Mouse (Mus musculus) heart, embryonic 15.5 days (tissue): ENCODE results near the gene Nnmt. TPM values are rescaled to one million over a fixed set of nuclear protein-coding genes. Genes with fewer than 3 reads are reported as not detected.

Source experiments
- ATAC-seq: fragments of 200-750 bp; cut with Nextera tagmentation; replicated peaks from 2 replicates; pipeline ENCODE4 v1.8.0; 2017; ENCODE audit warnings: low read depth, moderate TSS enrichment; ENCODE audit not compliant: insufficient number of reproducible peaks, insufficient read depth, low FRiP score
- H3K27ac ChIP-seq: fragments of 300-500 bp; sonication (generic); 2 replicates; pipeline ENCODE4 v1.5.1; 2015; ENCODE audit warnings: mild to moderate bottlenecking, inconsistent platforms
- H3K27me3 ChIP-seq: fragments of 300-500 bp; sonication (generic); 2 replicates; pipeline ENCODE4 v1.6.1; 2015; ENCODE audit warnings: inconsistent platforms
- H3K36me3 ChIP-seq: fragments of 300-500 bp; sonication (generic); 2 replicates; pipeline ENCODE4 v1.6.1; 2015; ENCODE audit warnings: mild to moderate bottlenecking, inconsistent platforms
- H3K4me1 ChIP-seq: fragments of 300-500 bp; sonication (generic); replicated peaks from 2 replicates; pipeline ENCODE4 v1.6.1; 2015; ENCODE audit warnings: inconsistent platforms
- H3K4me2 ChIP-seq: fragments of 300-500 bp; sonication (generic); 2 replicates; pipeline ENCODE4 v1.6.1; 2015; ENCODE audit warnings: inconsistent platforms, mild to moderate bottlenecking, moderate library complexity
- H3K4me3 ChIP-seq: fragments of 300-500 bp; sonication (generic); 2 replicates; pipeline ENCODE4 v1.5.1; 2015; ENCODE audit warnings: mild to moderate bottlenecking, inconsistent platforms
- H3K9ac ChIP-seq: fragments of 300-500 bp; sonication (generic); 2 replicates; pipeline ENCODE4 v1.6.1; 2015; ENCODE audit warnings: mild to moderate bottlenecking, inconsistent platforms
- H3K9me3 ChIP-seq: fragments of 300-500 bp; sonication (generic); replicated peaks from 2 replicates; pipeline ENCODE4 v1.6.1; 2016; ENCODE audit warnings: inconsistent platforms
- WGBS: fragments of 180-500 bp; shearing (Covaris S2); methylation state at CpG from one replicate; pipeline ENCODE4 v1.1.7; 2015; ENCODE audit warnings: mixed read lengths; 5-methylcytosine and 5-hydroxymethylcytosine counted together
- polyA plus RNA-seq: library from polyadenylated mRNA; unstranded; fragments of >200 nt; fragmentation: Nextera tagmentation; extraction: Ambion mirVana; gene quantifications from 2 replicates; pipeline ENCODE4 v1.2.1, GENCODE M21; 2015

Gene Nnmt
- 6.2 and 7.2 TPM in 2 replicates for polyA plus RNA-seq

- Histone ChIP-seq H3K27me3 (no peaks in the 10 kb centered on the region), H3K9ac (no peak within 1 kb of the TSS), H3K27ac (peak within 1 kb of the TSS; percentile 40), H3K4me3 (peak within 1 kb of the TSS; percentile 11; the same call in 1 of the 2 replicates), H3K4me1 (no peaks in the 10 kb centered on the region), H3K4me2 (peak within 1 kb of the TSS; percentile 22; the same call in 1 of the 2 replicates), H3K36me3 (no peaks in the 10 kb centered on the region), H3K9me3 (no peaks in the 10 kb centered on the region)
- ATAC-seq: no peak
- WGBS: 33% methylated on average over 8 of the region's 8 CpGs
Observed at GRCm38 (mm10) chr9:48604939-48605598, at the start of gene Nnmt. Gene Nnmt, minus strand, starts transcription at chr9:48605153.

GRCm38 (mm10) chr9:48654730-48655129 is 49.8 kb upstream of the Nnmt start:
- WGBS: 14% methylated on average over 8 of the region's 8 CpGs

GRCm38 (mm10) chr9:48653399-48654070 is 48.6 kb upstream of the Nnmt start:
- Histone ChIP-seq H3K27me3 (peaks cover 13% of the 10 kb centered on the region), H3K4me1 (peaks cover 15% of the 10 kb centered on the region), H3K9me3 (no peaks in the 10 kb centered on the region), H3K4me3 (no peak overlapping the region), H3K9ac (no peak overlapping the region), H3K27ac (no peak overlapping the region), H3K36me3 (no peaks in the 10 kb centered on the region), H3K4me2 (no peak overlapping the region)
- no peak for ATAC-seq
- WGBS: 43% methylated on average over 7 of the region's 7 CpGs

More at GRCm38 (mm10) chr9:48654730-48655129, 49.8 kb upstream of the Nnmt start:
- Histone ChIP-seq H3K4me2 (no peak overlapping the region), H3K27ac (no peak overlapping the region), H3K9ac (no peak overlapping the region), H3K4me1 (peaks cover 4% of the 10 kb centered on the region), H3K4me3 (no peak overlapping the region), H3K9me3 (no peaks in the 10 kb centered on the region), H3K36me3 (no peaks in the 10 kb centered on the region), H3K27me3 (peaks cover 11% of the 10 kb centered on the region)
- ATAC-seq: no peak

GRCm38 (mm10) chr9:48652026-48652425 is 47.1 kb upstream of the Nnmt start:
- 61% methylated on average over 4 of the region's 4 CpGs for WGBS
- no peak for ATAC-seq
- no peaks in the 10 kb centered on the region for H3K36me3 ChIP-seq
- H3K4me2 ChIP-seq: no peak overlapping the region
- no peak overlapping the region for H3K27ac ChIP-seq
- no peaks in the 10 kb centered on the region for H3K9me3 ChIP-seq
- peaks cover 13% of the 10 kb centered on the region; the same call in 1 of the 2 replicates for H3K27me3 ChIP-seq
- no peak overlapping the region for H3K4me3 ChIP-seq
- H3K4me1 ChIP-seq: peaks cover 24% of the 10 kb centered on the region
- H3K9ac ChIP-seq: no peak overlapping the region

- no peak for ATAC-seq
- Histone ChIP-seq H3K27ac (no peak overlapping the region), H3K36me3 (no peaks in the 10 kb centered on the region), H3K4me1 (peaks cover 24% of the 10 kb centered on the region), H3K27me3 (peaks cover 13% of the 10 kb centered on the region; the same call in 1 of the 2 replicates), H3K4me3 (no peak overlapping the region), H3K9ac (no peak overlapping the region), H3K9me3 (no peaks in the 10 kb centered on the region), H3K4me2 (no peak overlapping the region)
- WGBS: 74% methylated on average over 2 of the region's 2 CpGs
Observed at GRCm38 (mm10) chr9:48650846-48651245, 45.9 kb upstream of the Nnmt start.

GRCm38 (mm10) chr9:48649851-48650685 is 45.1 kb upstream of the Nnmt start:
- Histone ChIP-seq H3K27me3 (peaks cover 13% of the 10 kb centered on the region; the same call in 1 of the 2 replicates), H3K9ac (0 out of 2 replicates have a peak overlapping the region, but pooled peaks have one; percentile 38), H3K4me2 (peak overlapping the region; percentile 69), H3K27ac (no peak overlapping the region), H3K4me3 (0 out of 2 replicates have a peak overlapping the region, but pooled peaks have one; percentile 42), H3K9me3 (no peaks in the 10 kb centered on the region), H3K4me1 (peaks cover 24% of the 10 kb centered on the region), H3K36me3 (no peaks in the 10 kb centered on the region)
- ATAC-seq: no peak
- WGBS: 51% methylated on average over 17 of the region's 17 CpGs

- Histone ChIP-seq H3K9me3 (no peaks in the 10 kb centered on the region), H3K4me1 (peaks cover 24% of the 10 kb centered on the region), H3K27ac (no peak overlapping the region), H3K9ac (peak overlapping the region; percentile 38; the same call in 1 of the 2 replicates), H3K4me3 (peak overlapping the region; percentile 42), H3K27me3 (peaks cover 13% of the 10 kb centered on the region; the same call in 1 of the 2 replicates), H3K36me3 (no peaks in the 10 kb centered on the region), H3K4me2 (peak overlapping the region; percentile 69)
- ATAC-seq: peak; percentile 40
- 7% methylated on average over 22 of the region's 22 CpGs for WGBS
Observed at GRCm38 (mm10) chr9:48649098-48649766, 44.3 kb upstream of the Nnmt start.

- H3K4me1 ChIP-seq: peaks cover 21% of the 10 kb centered on the region
- 54% methylated on average over 12 of the region's 12 CpGs for WGBS
- H3K4me3 ChIP-seq: no peak overlapping the region
- ATAC-seq: no peak
- no peak overlapping the region; the same call in 1 of the 2 replicates for H3K9ac ChIP-seq
- H3K4me2 ChIP-seq: peak overlapping the region; percentile 69
- peaks cover 13% of the 10 kb centered on the region; the same call in 1 of the 2 replicates for H3K27me3 ChIP-seq
- no peak overlapping the region for H3K27ac ChIP-seq
- no peaks in the 10 kb centered on the region for H3K9me3 ChIP-seq
- no peaks in the 10 kb centered on the region for H3K36me3 ChIP-seq
Observed at GRCm38 (mm10) chr9:48648285-48649097, 43.5 kb upstream of the Nnmt start.

- Histone ChIP-seq H3K4me3 (no peak overlapping the region), H3K36me3 (no peaks in the 10 kb centered on the region), H3K9me3 (no peaks in the 10 kb centered on the region), H3K4me2 (no peak overlapping the region), H3K9ac (no peak overlapping the region), H3K4me1 (peaks cover 21% of the 10 kb centered on the region), H3K27ac (no peak overlapping the region), H3K27me3 (peaks cover 13% of the 10 kb centered on the region; the same call in 1 of the 2 replicates)
- 53% methylated on average over 10 of the region's 10 CpGs for WGBS
- ATAC-seq: 0 out of 2 replicates have a peak, but pooled peaks have one; percentile 7
Observed at GRCm38 (mm10) chr9:48647648-48648284, 42.8 kb upstream of the Nnmt start.
